Mouse (Mus musculus): ENCODE measurements around the gene Vangl1. TPM values are rescaled to one million over a fixed set of nuclear protein-coding genes. Genes with fewer than 3 reads are reported as not detected.
A peak's percentile ranks its signal among the peaks of the same experiment; 100 is the strongest.

The Vangl1 gene
- total and polyA plus RNA-seq, 3 experiments: not detected

DNA sequence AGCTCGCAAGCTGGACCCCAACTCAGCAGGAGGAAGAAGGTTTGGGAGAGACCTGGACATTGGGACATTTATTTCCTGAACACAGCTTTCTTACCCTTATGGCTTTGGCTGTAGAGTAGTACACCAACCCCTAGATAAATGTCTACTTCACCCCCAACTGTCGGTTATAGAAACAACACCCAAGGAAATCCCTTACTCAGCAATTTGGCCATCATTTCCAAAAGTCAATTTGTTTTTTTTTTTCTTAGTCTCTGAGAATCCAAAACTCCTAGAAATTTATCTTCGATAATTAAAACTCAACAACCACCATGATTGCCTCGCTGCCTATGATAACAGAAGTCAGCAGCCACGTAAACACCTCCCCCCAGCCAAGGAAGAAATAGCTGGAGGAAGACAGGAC is 7.3 kb downstream of the Vangl1 start:
- dilution Hi-C loops (cut with MboI; ENCODE audit: extremely low pct_ligation_motif_present, extremely low pct_unique_long_range_greater_than_20kb, low sequenced_read_pairs): no loop called here

DNA sequence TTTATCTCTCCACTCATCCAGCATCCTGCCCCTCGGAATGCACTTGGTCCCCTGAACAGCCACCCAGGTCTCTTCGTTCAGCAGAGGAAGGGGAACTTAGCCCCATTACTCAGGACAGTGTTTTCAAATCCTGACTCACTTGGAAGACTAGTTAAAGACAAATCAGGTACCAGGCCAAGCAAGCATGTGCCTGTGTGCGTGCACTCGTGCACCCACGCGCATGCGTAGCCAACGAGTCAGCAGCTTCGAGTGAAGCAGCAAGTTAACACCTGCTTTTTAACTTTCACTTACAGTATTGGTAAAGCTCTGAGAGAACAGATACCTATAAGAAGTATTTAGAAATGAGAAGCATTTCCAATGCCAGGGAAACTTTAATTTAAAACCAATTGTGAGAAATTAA is 8.3 kb downstream of the Vangl1 start:
- Histone ChIP-seq H3K4me3 (replicated peaks in 1 of 3; ENCODE audit: low read depth in 2 of 3, low read length in 2 of 3, poor library complexity in 1 of 3) (no peak overlapping the region), H3K27me3 (replicated peaks) (no peaks in the 10 kb centered on the region), H3K9me3 (replicated peaks; ENCODE audit: low read length) (no peaks in the 10 kb centered on the region), H3K4me1 (ENCODE audit: control insufficient read depth in 1 of 2, insufficient read depth in 2 of 2) (peaks cover 0 to 29% of the 10 kb centered on the region in 2 experiments; a peak in 2 of 4 replicates), H3K36me3 (replicated peaks in 1 of 2; ENCODE audit: control insufficient read depth in 1 of 2, insufficient read depth in 1 of 2, low read length in 1 of 2) (no peaks in the 10 kb centered on the region), H3K27ac (ENCODE audit: insufficient read depth, low read depth) (no peak overlapping the region), H3K79me2 (replicated peaks; ENCODE audit: control insufficient read depth, extremely low read depth, insufficient read depth, poor library complexity, severe bottlenecking) (no peaks in the 10 kb centered on the region), H3K9ac (ENCODE audit: insufficient read depth, low read depth) (no peak overlapping the region), H3K4me2 (ENCODE audit: insufficient read depth, low read depth, poor library complexity, severe bottlenecking) (no peak overlapping the region)
- TF ChIP-seq SMC3 (IDR thresholded peaks at IDR 0.05; ENCODE audit: low read depth, low read length) (no peak), ZMIZ1 (IDR thresholded peaks at IDR 0.05; ENCODE audit: low read depth, low read length) (no peak), E2F4 (IDR thresholded peaks at IDR 0.05; ENCODE audit: insufficient replicate concordance, low read depth, low read length) (no peak), NELFE (IDR thresholded peaks at IDR 0.05; ENCODE audit: low read depth, low read length) (no peak), IRF4 (IDR thresholded peaks at IDR 0.05; ENCODE audit: low read depth, low read length) (no peak), TBP (conservative IDR thresholded peaks at IDR 0.05; ENCODE audit: low read depth, low read length) (no peak), RCOR1 (conservative IDR thresholded peaks at IDR 0.05; ENCODE audit: low read depth, low read length) (no peak), HCFC1 (IDR thresholded peaks at IDR 0.05; ENCODE audit: low read depth, low read length) (no peak), CHD1 (IDR thresholded peaks at IDR 0.05; ENCODE audit: low read depth, low read length) (no peak), MAFK (IDR thresholded peaks at IDR 0.05; ENCODE audit: insufficient replicate concordance, low read length) (no peak), GABPA (IDR thresholded peaks at IDR 0.05; ENCODE audit: insufficient replicate concordance, low read depth, low read length) (no peak), POLR2A (IDR thresholded peaks at IDR 0.05; ENCODE audit: low read depth, low read length) (no peak), ELF1 (IDR thresholded peaks at IDR 0.05; ENCODE audit: low read depth, low read length) (no peak), USF2 (conservative IDR thresholded peaks at IDR 0.05; ENCODE audit: low read depth, low read length) (no peak), JUND (conservative IDR thresholded peaks at IDR 0.05; ENCODE audit: low read depth, low read length) (no peak), ZC3H11A (IDR thresholded peaks at IDR 0.05; ENCODE audit: low read depth, low read length) (no peak)
- in situ Hi-C loops (cut with MboI; ENCODE audit: low pct_ligation_motif_present, low pct_unique_long_range_greater_than_20kb, low sequenced_read_pairs) (no loop called here), dilution Hi-C loops (cut with MboI; ENCODE audit: extremely low pct_ligation_motif_present, extremely low pct_unique_long_range_greater_than_20kb, low sequenced_read_pairs) (no loop called here)
- DNase-seq (ENCODE audit: extremely low read depth): no peak

More for the DNA sequence above, 7.3 kb downstream of the Vangl1 start:
- Histone ChIP-seq H3K36me3 (replicated peaks in 1 of 2; ENCODE audit: control insufficient read depth in 1 of 2, insufficient read depth in 1 of 2, low read length in 1 of 2) (no peaks in the 10 kb centered on the region), H3K27me3 (replicated peaks) (no peaks in the 10 kb centered on the region), H3K4me1 (ENCODE audit: control insufficient read depth in 1 of 2, insufficient read depth in 2 of 2) (peaks cover 0 to 29% of the 10 kb centered on the region in 2 experiments; a peak in 2 of 4 replicates), H3K9me3 (replicated peaks; ENCODE audit: low read length) (no peaks in the 10 kb centered on the region), H3K4me2 (ENCODE audit: insufficient read depth, low read depth, poor library complexity, severe bottlenecking) (no peak overlapping the region), H3K9ac (ENCODE audit: insufficient read depth, low read depth) (no peak overlapping the region), H3K4me3 (replicated peaks in 1 of 3; ENCODE audit: low read depth in 2 of 3, low read length in 2 of 3, poor library complexity in 1 of 3) (no peak overlapping the region), H3K27ac (ENCODE audit: insufficient read depth, low read depth) (no peak overlapping the region), H3K79me2 (replicated peaks; ENCODE audit: control insufficient read depth, extremely low read depth, insufficient read depth, poor library complexity, severe bottlenecking) (no peaks in the 10 kb centered on the region)
- no peak for DNase-seq (ENCODE audit: extremely low read depth)
- TF ChIP-seq E2F4 (IDR thresholded peaks at IDR 0.05; ENCODE audit: insufficient replicate concordance, low read depth, low read length) (no peak), MAFK (IDR thresholded peaks at IDR 0.05; ENCODE audit: insufficient replicate concordance, low read length) (peak; percentile 91)
- in situ Hi-C loops (cut with MboI; ENCODE audit: low pct_ligation_motif_present, low pct_unique_long_range_greater_than_20kb, low sequenced_read_pairs): no loop called here

Measured in CH12.LX (cell line).